Mouse (Mus musculus) lung, adult 2 months (tissue): Measurements from ENCODE around the gene Hip1r.

Source experiments
- CTCF ChIP-seq: fragments of 200-500 bp; IDR thresholded peaks from 2 replicates; pipeline ENCODE4 v1.5.1; 2011; ENCODE audit warnings: mild to moderate bottlenecking, low read length, control low read depth; ENCODE audit not compliant: insufficient read depth
- POLR2A ChIP-seq: fragments of 200-500 bp; IDR thresholded peaks from 2 replicates; pipeline ENCODE4 v1.6.1; 2011; ENCODE audit warnings: low read depth, mild to moderate bottlenecking, control low read depth, low read length, borderline replicate concordance; ENCODE audit errors: extremely low read depth

- TF ChIP-seq CTCF (no peak), POLR2A (no peak)
Observed at GRCm38 (mm10) chr5:123966759-123967158, 6.7 kb upstream of the Hip1r start.
